26 mouse cellular contexts compared by ENCODE assay signal in genomic region chr8:33081941-33082340, GRCm38 (mm10).
DNase-seq lines count a peak whose midpoint lies in the region; ATAC-seq and TF ChIP-seq lines count a peak whose summit lies in the region.
"Had no signal": no experiment of that assay in that cellular context is flagged by ENCODE, and none has a peak within 500 bp of the region (broad histone marks: within the 10 kb centered on the region; RNA-seq: fewer than 3 reads in every experiment).

No protein-coding gene starts in this region.

- H3K36me3 ChIP-seq in forebrain, embryonic 16.5 days (ENCODE audit: control insufficient read depth, insufficient read depth), result no peaks in the 10 kb centered on the region
- no peaks in the 10 kb centered on the region for H3K36me3 ChIP-seq in forebrain, embryonic 12.5 days (replicated peaks)
- H3K36me3 ChIP-seq: embryonic facial prominence, embryonic 12.5 days; embryonic facial prominence, embryonic 15.5 days; heart, embryonic 10.5 days; heart, embryonic 13.5 days; hindbrain, embryonic 15.5 days; intestine, embryonic 15.5 days had no signal

- in situ Hi-C loops in Patski (cut with MboI; ENCODE audit: low pct_unique_long_range_greater_than_20kb), result no loop called here

- intact Hi-C loops in left cerebral cortex, postnatal 4 days (cut with DNase I), result no loop called here

- POLR2A ChIA-PET in Patski (lab: Charles Lee), result no interaction called here

- no peak overlapping the region for H3K27ac ChIP-seq in forebrain, embryonic 16.5 days (ENCODE audit: low read length)
- no peak overlapping the region for H3K27ac ChIP-seq in forebrain, embryonic 12.5 days
- H3K27ac ChIP-seq: embryonic facial prominence, embryonic 12.5 days; embryonic facial prominence, embryonic 15.5 days; forebrain, embryonic 13.5 days; heart, adult 2 months; heart, embryonic 10.5 days; heart, embryonic 13.5 days; hindbrain, embryonic 15.5 days; intestine, embryonic 15.5 days had no signal

- H3K9ac ChIP-seq in forebrain, embryonic 16.5 days (replicated peaks; ENCODE audit: low read depth, low read length), result no peak overlapping the region
- no peak overlapping the region for H3K9ac ChIP-seq in forebrain, embryonic 12.5 days
- H3K9ac ChIP-seq: embryonic facial prominence, embryonic 12.5 days; embryonic facial prominence, embryonic 15.5 days; forebrain, embryonic 13.5 days; heart, embryonic 13.5 days; hindbrain, embryonic 15.5 days; intestine, embryonic 15.5 days had no signal

- peak; percentile 51; the same call in 1 of the 2 replicates for ATAC-seq in forebrain, embryonic 16.5 days
- no peak for ATAC-seq in forebrain, embryonic 12.5 days (ENCODE audit: low FRiP score)
- peak; percentile 36 for ATAC-seq in Patski
- ATAC-seq: CD4-positive, CD25-positive, alpha-beta regulatory T cell, adult 4 months; forebrain, embryonic 13.5 days; intestine, embryonic 15.5 days had no signal

- DNase-seq in left cerebral cortex, postnatal 4 days, result peak; percentile 61
- DNase-seq in left cerebral cortex, adult 11 months (ENCODE audit: low spot score), result no peak
- DNase-seq in Muller cell, postnatal 12 days (ENCODE audit: inconsistent ontology term), result peak; percentile 79
- peak; percentile 73 for DNase-seq in Patski (ENCODE audit: low read depth, low spot score)
- no peak for DNase-seq in adrenal gland, postnatal 25 days
- DNase-seq in gastrocnemius, adult 18-20 months (ENCODE audit: low spot score), result no peak
- DNase-seq: adrenal gland, adult 2 months; adrenal gland, postnatal 14 days; cerebellum, adult 18-20 months; cerebellum, adult 9-11 months; gastrocnemius, postnatal 10 days; gastrocnemius, postnatal 36 days; heart, adult 2 months; heart, postnatal 14 days; heart, postnatal 4 days; kidney, adult 11 months had no signal

- H3K27me3 ChIP-seq in forebrain, embryonic 16.5 days (replicated peaks; ENCODE audit: control insufficient read depth, insufficient read depth, low read length), result no peaks in the 10 kb centered on the region
- H3K27me3 ChIP-seq in forebrain, embryonic 12.5 days, result no peaks in the 10 kb centered on the region
- H3K27me3 ChIP-seq in Patski, result no peaks in the 10 kb centered on the region
- H3K27me3 ChIP-seq: embryonic facial prominence, embryonic 12.5 days; embryonic facial prominence, embryonic 15.5 days; forebrain, embryonic 13.5 days; heart, embryonic 13.5 days; hindbrain, embryonic 15.5 days; intestine, embryonic 15.5 days had no signal

- no peak overlapping the region for H3K4me3 ChIP-seq in forebrain, embryonic 16.5 days (replicated peaks; ENCODE audit: low read length)
- H3K4me3 ChIP-seq in forebrain, embryonic 12.5 days (replicated peaks), result no peak overlapping the region
- H3K4me3 ChIP-seq: embryonic facial prominence, embryonic 12.5 days; embryonic facial prominence, embryonic 15.5 days; forebrain, embryonic 13.5 days; heart, adult 2 months; heart, embryonic 10.5 days; heart, embryonic 13.5 days; hindbrain, embryonic 15.5 days; intestine, embryonic 15.5 days had no signal

- no peak overlapping the region for H3K4me2 ChIP-seq in forebrain, embryonic 16.5 days (ENCODE audit: low read length)
- no peak overlapping the region for H3K4me2 ChIP-seq in forebrain, embryonic 12.5 days
- H3K4me2 ChIP-seq: embryonic facial prominence, embryonic 12.5 days; embryonic facial prominence, embryonic 15.5 days; forebrain, embryonic 13.5 days; heart, embryonic 13.5 days; hindbrain, embryonic 15.5 days; intestine, embryonic 15.5 days had no signal

- WGBS in forebrain, embryonic 16.5 days, result 51% methylated on average over 4 of the region's 4 CpGs
- 68% methylated on average over 4 of the region's 4 CpGs for WGBS in forebrain, embryonic 12.5 days

- TF ChIP-seq CTCF in Patski (IDR thresholded peaks at IDR 0.05), result no peak

- H3K4me1 ChIP-seq in forebrain, embryonic 16.5 days (replicated peaks; ENCODE audit: control insufficient read depth, insufficient read depth, low read length), result peaks cover 4% of the 10 kb centered on the region
- H3K4me1 ChIP-seq in forebrain, embryonic 12.5 days, result peaks cover 5% of the 10 kb centered on the region
- H3K4me1 ChIP-seq: embryonic facial prominence, embryonic 12.5 days; embryonic facial prominence, embryonic 15.5 days; heart, embryonic 10.5 days; heart, embryonic 13.5 days; intestine, embryonic 15.5 days had no signal

- H3K9me3 ChIP-seq in forebrain, embryonic 16.5 days (ENCODE audit: control insufficient read depth, low read length), result no peaks in the 10 kb centered on the region
- H3K9me3 ChIP-seq in forebrain, embryonic 12.5 days, result no peaks in the 10 kb centered on the region
- H3K9me3 ChIP-seq: embryonic facial prominence, embryonic 12.5 days; embryonic facial prominence, embryonic 15.5 days; forebrain, embryonic 13.5 days; heart, embryonic 10.5 days; heart, embryonic 13.5 days; hindbrain, embryonic 15.5 days; intestine, embryonic 15.5 days had no signal

- CTCF ChIA-PET in Patski (lab: Charles Lee), result interaction anchor here (1.4 kb wide), 1 partner anchor 23 kb away, joined by 3 read pairs; no protein-coding TSS in a partner anchor

Comparison
In these comparisons a context has a peak if more than half of its experiments do, and no peak if none do; other contexts are left out.
1. DNase-seq: peak in left cerebral cortex, postnatal 4 days (single experiment), Muller cell, postnatal 12 days (single experiment) and Patski (single experiment); none in left cerebral cortex, adult 11 months (single experiment), adrenal gland, postnatal 25 days (single experiment) and gastrocnemius, adult 18-20 months (single experiment).